Mouse (Mus musculus): ENCODE data around the gene Slc25a11. TPM values are rescaled to one million over a fixed set of nuclear protein-coding genes. Genes with fewer than 3 reads are reported as not detected.

Slc25a11 gene
- polyA plus RNA-seq, 1 experiment from 2014 or later = 142 TPM

- H3K27me3 ChIP-seq (ENCODE audit: control insufficient read depth, insufficient read depth, low read length) = no peaks in the 10 kb centered on the region
- H3K9ac ChIP-seq (ENCODE audit: low read length) = no peak within 1 kb of the TSS
- H3K36me3 ChIP-seq (ENCODE audit: control insufficient read depth, insufficient read depth, low read length) = no peaks in the 10 kb centered on the region
- 59% methylated on average over 5 of the region's 5 CpGs for WGBS
- H3K9me3 ChIP-seq (ENCODE audit: control insufficient read depth, low read length) = no peaks in the 10 kb centered on the region
- H3K4me3 ChIP-seq (ENCODE audit: low read depth, low read length) = no peak within 1 kb of the TSS
- no peak within 1 kb of the TSS for H3K4me2 ChIP-seq
- H3K4me1 ChIP-seq (ENCODE audit: control insufficient read depth, insufficient read depth, low read length) = no peaks in the 10 kb centered on the region
- DNase-seq (ENCODE audit: low spot score, missing footprints) = no peak
- ATAC-seq (ENCODE audit: low FRiP score) = no peak
- H3K27ac ChIP-seq (ENCODE audit: low read depth, low read length) = no peak within 1 kb of the TSS
Measured at GRCm38 (mm10) chr11:70638714-70639278, 8.5 kb downstream of the Slc25a11 start, which contains the start of gene Gp1ba. Gp1ba (plus strand) TSS chr11:70639122.

GRCm38 (mm10) chr11:70638293-70638692, 9.0 kb downstream of the Slc25a11 start:
- H3K36me3 ChIP-seq (ENCODE audit: control insufficient read depth, insufficient read depth, low read length) = no peaks in the 10 kb centered on the region
- H3K4me3 ChIP-seq (ENCODE audit: low read depth, low read length) = no peak overlapping the region
- no peaks in the 10 kb centered on the region for H3K4me1 ChIP-seq (ENCODE audit: control insufficient read depth, insufficient read depth, low read length)
- no peaks in the 10 kb centered on the region for H3K9me3 ChIP-seq (ENCODE audit: control insufficient read depth, low read length)
- DNase-seq (ENCODE audit: low spot score, missing footprints) (no peak), ATAC-seq (ENCODE audit: low FRiP score) (no peak)
- no peak overlapping the region for H3K9ac ChIP-seq (ENCODE audit: low read length)
- 86% methylated on average over 1 of the region's 1 CpGs for WGBS
- H3K27me3 ChIP-seq (ENCODE audit: control insufficient read depth, insufficient read depth, low read length) = no peaks in the 10 kb centered on the region
- no peak overlapping the region for H3K4me2 ChIP-seq
- no peak overlapping the region for H3K27ac ChIP-seq (ENCODE audit: low read depth, low read length)

GRCm38 (mm10) chr11:70637764-70638163, 9.5 kb downstream of the Slc25a11 start:
- ATAC-seq (ENCODE audit: low FRiP score) (no peak), DNase-seq (ENCODE audit: low spot score, missing footprints) (no peak)
- Histone ChIP-seq H3K36me3 (ENCODE audit: control insufficient read depth, insufficient read depth, low read length) (no peaks in the 10 kb centered on the region), H3K27ac (ENCODE audit: low read depth, low read length) (no peak overlapping the region), H3K9ac (ENCODE audit: low read length) (no peak overlapping the region), H3K9me3 (ENCODE audit: control insufficient read depth, low read length) (no peaks in the 10 kb centered on the region), H3K4me3 (ENCODE audit: low read depth, low read length) (no peak overlapping the region), H3K4me2 (no peak overlapping the region), H3K4me1 (ENCODE audit: control insufficient read depth, insufficient read depth, low read length) (no peaks in the 10 kb centered on the region), H3K27me3 (ENCODE audit: control insufficient read depth, insufficient read depth, low read length) (no peaks in the 10 kb centered on the region)
- 94% methylated on average over 1 of the region's 1 CpGs for WGBS

- H3K4me3 ChIP-seq (ENCODE audit: low read depth, low read length) = no peak overlapping the region
- no peaks in the 10 kb centered on the region for H3K4me1 ChIP-seq (ENCODE audit: control insufficient read depth, insufficient read depth, low read length)
- no peak for ATAC-seq (ENCODE audit: low FRiP score)
- H3K4me2 ChIP-seq = no peak overlapping the region
- no peaks in the 10 kb centered on the region for H3K9me3 ChIP-seq (ENCODE audit: control insufficient read depth, low read length)
- no peak overlapping the region for H3K27ac ChIP-seq (ENCODE audit: low read depth, low read length)
- 86% methylated on average over 4 of the region's 4 CpGs for WGBS
- H3K9ac ChIP-seq (ENCODE audit: low read length) = no peak overlapping the region
- DNase-seq (ENCODE audit: low spot score, missing footprints) = no peak
- no peaks in the 10 kb centered on the region for H3K36me3 ChIP-seq (ENCODE audit: control insufficient read depth, insufficient read depth, low read length)
- no peaks in the 10 kb centered on the region for H3K27me3 ChIP-seq (ENCODE audit: control insufficient read depth, insufficient read depth, low read length)
Measured at GRCm38 (mm10) chr11:70635601-70636000, 11.7 kb downstream of the Slc25a11 start.

GRCm38 (mm10) chr11:70630129-70630528, 17.1 kb downstream of the Slc25a11 start:
- H3K4me3 ChIP-seq (ENCODE audit: low read depth, low read length) = no peak overlapping the region
- H3K27me3 ChIP-seq (ENCODE audit: control insufficient read depth, insufficient read depth, low read length) = no peaks in the 10 kb centered on the region
- no peak for DNase-seq (ENCODE audit: low spot score, missing footprints)
- ATAC-seq (ENCODE audit: low FRiP score) = no peak
- no peak overlapping the region for H3K4me2 ChIP-seq
- H3K4me1 ChIP-seq (ENCODE audit: control insufficient read depth, insufficient read depth, low read length) = no peaks in the 10 kb centered on the region
- WGBS = 72% methylated on average over 7 of the region's 7 CpGs
- no peak overlapping the region for H3K9ac ChIP-seq (ENCODE audit: low read length)
- H3K9me3 ChIP-seq (ENCODE audit: control insufficient read depth, low read length) = no peaks in the 10 kb centered on the region
- no peak overlapping the region for H3K27ac ChIP-seq (ENCODE audit: low read depth, low read length)
- H3K36me3 ChIP-seq (ENCODE audit: control insufficient read depth, insufficient read depth, low read length) = no peaks in the 10 kb centered on the region

GRCm38 (mm10) chr11:70629557-70629956, 17.7 kb downstream of the Slc25a11 start:
- DNase-seq (ENCODE audit: low spot score, missing footprints) (no peak), ATAC-seq (ENCODE audit: low FRiP score) (no peak)
- H3K9ac ChIP-seq (ENCODE audit: low read length) = no peak overlapping the region
- 58% methylated on average over 5 of the region's 5 CpGs for WGBS
- no peaks in the 10 kb centered on the region for H3K27me3 ChIP-seq (ENCODE audit: control insufficient read depth, insufficient read depth, low read length)
- no peak overlapping the region for H3K4me3 ChIP-seq (ENCODE audit: low read depth, low read length)
- no peaks in the 10 kb centered on the region for H3K36me3 ChIP-seq (ENCODE audit: control insufficient read depth, insufficient read depth, low read length)
- H3K4me1 ChIP-seq (ENCODE audit: control insufficient read depth, insufficient read depth, low read length) = no peaks in the 10 kb centered on the region
- H3K9me3 ChIP-seq (ENCODE audit: control insufficient read depth, low read length) = no peaks in the 10 kb centered on the region
- H3K27ac ChIP-seq (ENCODE audit: low read depth, low read length) = no peak overlapping the region
- no peak overlapping the region for H3K4me2 ChIP-seq

GRCm38 (mm10) chr11:70628431-70628830, 18.8 kb downstream of the Slc25a11 start:
- Histone ChIP-seq H3K9me3 (ENCODE audit: control insufficient read depth, low read length) (no peaks in the 10 kb centered on the region), H3K4me2 (no peak overlapping the region), H3K4me1 (ENCODE audit: control insufficient read depth, insufficient read depth, low read length) (no peaks in the 10 kb centered on the region), H3K27me3 (ENCODE audit: control insufficient read depth, insufficient read depth, low read length) (no peaks in the 10 kb centered on the region), H3K4me3 (ENCODE audit: low read depth, low read length) (no peak overlapping the region), H3K27ac (ENCODE audit: low read depth, low read length) (no peak overlapping the region), H3K9ac (ENCODE audit: low read length) (no peak overlapping the region), H3K36me3 (ENCODE audit: control insufficient read depth, insufficient read depth, low read length) (no peaks in the 10 kb centered on the region)
- no peak for DNase-seq (ENCODE audit: low spot score, missing footprints)
- WGBS = 84% methylated on average over 2 of the region's 2 CpGs
- no peak for ATAC-seq (ENCODE audit: low FRiP score)

- Histone ChIP-seq H3K36me3 (ENCODE audit: control insufficient read depth, insufficient read depth, low read length) (no peaks in the 10 kb centered on the region), H3K4me3 (ENCODE audit: low read depth, low read length) (no peak overlapping the region), H3K9me3 (ENCODE audit: control insufficient read depth, low read length) (no peaks in the 10 kb centered on the region), H3K9ac (ENCODE audit: low read length) (no peak overlapping the region), H3K27me3 (ENCODE audit: control insufficient read depth, insufficient read depth, low read length) (no peaks in the 10 kb centered on the region), H3K27ac (ENCODE audit: low read depth, low read length) (no peak overlapping the region), H3K4me1 (ENCODE audit: control insufficient read depth, insufficient read depth, low read length) (no peaks in the 10 kb centered on the region), H3K4me2 (no peak overlapping the region)
- DNase-seq (ENCODE audit: low spot score, missing footprints) (no peak), ATAC-seq (ENCODE audit: low FRiP score) (no peak)
- WGBS = 81% methylated on average over 4 of the region's 4 CpGs
Measured at GRCm38 (mm10) chr11:70626877-70627276, 20.4 kb downstream of the Slc25a11 start.

- Histone ChIP-seq H3K27ac (ENCODE audit: low read depth, low read length) (no peak overlapping the region), H3K4me3 (ENCODE audit: low read depth, low read length) (no peak overlapping the region), H3K9ac (ENCODE audit: low read length) (no peak overlapping the region), H3K36me3 (ENCODE audit: control insufficient read depth, insufficient read depth, low read length) (no peaks in the 10 kb centered on the region), H3K4me2 (no peak overlapping the region), H3K27me3 (ENCODE audit: control insufficient read depth, insufficient read depth, low read length) (no peaks in the 10 kb centered on the region), H3K9me3 (ENCODE audit: control insufficient read depth, low read length) (no peaks in the 10 kb centered on the region), H3K4me1 (ENCODE audit: control insufficient read depth, insufficient read depth, low read length) (no peaks in the 10 kb centered on the region)
- DNase-seq (ENCODE audit: low spot score, missing footprints) (peak; percentile 94), ATAC-seq (ENCODE audit: low FRiP score) (no peak)
- WGBS = 49% methylated on average over 4 of the region's 4 CpGs
Measured at GRCm38 (mm10) chr11:70625473-70625872, 21.8 kb downstream of the Slc25a11 start.

All from midbrain, embryonic 11.5 days (tissue).